Mouse (Mus musculus) small intestine, adult 2 months (tissue): ENCODE measurements at regions not wholly inside any gene's neighbourhood (a gene's known extent, or its start where the extent isn't known, plus 50 kb on each side); places are given as distances from the start of the nearest gene placed in this dataset.

Experiments used
- CTCF ChIP-seq: fragments of 200-500 bp; IDR thresholded peaks from 2 replicates; pipeline ENCODE4 v1.5.1; 2012; ENCODE audit warnings: low read depth, mild to moderate bottlenecking, control low read depth, inconsistent platforms, low read length, moderate library complexity, mixed read lengths; ENCODE audit not compliant: insufficient replicate concordance, insufficient read length; ENCODE audit errors: extremely low read depth
- POLR2A ChIP-seq: fragments of 200-500 bp; IDR thresholded peaks from 2 replicates; pipeline ENCODE4 v1.6.1; 2012; ENCODE audit warnings: low read depth, mild to moderate bottlenecking, control low read depth, inconsistent platforms, low read length, moderate library complexity

DNA sequence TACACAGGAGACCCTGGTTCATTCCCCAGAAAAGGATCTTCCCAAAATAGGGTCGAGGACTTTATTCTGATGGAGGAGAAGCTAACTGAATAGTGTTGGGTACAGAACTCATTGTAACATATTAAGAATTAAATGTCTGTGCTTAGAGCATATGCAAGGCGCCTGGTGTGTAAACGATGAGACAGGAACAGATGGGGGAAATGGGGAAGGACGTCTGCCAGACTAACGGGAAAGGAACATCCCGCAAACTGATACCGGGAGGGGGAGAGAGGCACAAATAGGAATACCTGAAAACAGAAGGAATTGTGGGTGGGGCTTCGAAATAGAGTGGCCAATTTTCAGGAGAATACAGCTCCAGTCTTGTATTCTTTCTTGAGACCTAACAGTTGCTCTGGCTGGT lies 268.6 kb upstream of the Tbx3 start:
- TF ChIP-seq CTCF (no peak), POLR2A (no peak)
